Mouse (Mus musculus) gastrocnemius, postnatal 25 days (tissue): Measurements from ENCODE around the gene Ilf2. TPM values are rescaled to one million over a fixed set of nuclear protein-coding genes. Genes with fewer than 3 reads are reported as not detected.

Source experiments
- DNase-seq: peaks from one replicate; pipeline ENCODE4 v3.0.0; 2022
- total RNA-seq, 2 experiments: library from RNA; stranded (reverse); gene quantifications; 1 replicate in 1 of 2; 2 replicates in 1 of 2; pipeline ENCODE4 v1.2.3; 2021

Ilf2 gene
- total RNA-seq, 2 experiments from 2014 or later: 23.4 to 25.6 TPM

DNA sequence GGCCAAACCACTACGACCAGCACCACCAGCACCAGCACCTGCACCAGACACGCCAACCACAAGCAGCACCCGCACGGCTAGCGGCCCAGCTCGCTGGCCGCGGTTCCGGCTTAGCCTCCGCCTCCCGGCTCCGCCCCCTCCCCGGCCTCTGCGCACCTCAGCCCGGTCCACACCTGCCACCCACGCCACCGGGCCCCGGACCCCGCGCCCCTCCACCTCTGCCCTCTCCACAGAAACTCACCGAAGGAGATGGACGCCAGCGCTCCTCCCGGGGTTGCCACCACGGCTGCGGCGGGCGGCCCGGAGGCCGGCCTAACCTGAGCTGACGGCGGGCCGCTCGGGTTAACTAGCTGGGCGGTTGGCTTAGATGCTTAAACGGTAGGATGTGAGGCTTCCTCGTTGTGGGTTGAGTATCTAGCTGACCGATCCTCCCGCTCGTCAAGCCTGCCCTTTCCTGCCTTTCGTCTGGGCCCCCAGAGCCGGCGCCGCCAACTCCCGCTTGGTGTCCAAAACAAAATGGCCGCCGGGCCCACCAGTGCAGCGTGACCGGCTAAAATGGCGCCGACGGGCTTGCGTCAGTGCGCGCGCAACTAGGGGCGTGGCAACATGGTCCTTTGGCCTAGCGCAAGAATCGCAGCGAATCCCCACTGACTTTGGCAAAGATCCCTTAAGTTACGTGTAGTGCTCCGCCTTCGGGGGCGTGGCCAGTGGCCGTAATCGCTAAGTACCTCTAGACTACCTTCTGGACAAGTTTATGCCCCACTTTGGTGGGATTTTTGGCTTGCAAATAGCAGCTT lies 33.2 kb downstream of the Ilf2 start, which contains the start of gene Chtop:
Chtop (minus strand) TSS at position 549 of the 797 bp plus-strand sequence.
- DNase-seq: peak; percentile 98

- no peak for DNase-seq
Observed at GRCm38 (mm10) chr3:90509747-90510123, 33.8 kb downstream of the Ilf2 start.

DNA sequence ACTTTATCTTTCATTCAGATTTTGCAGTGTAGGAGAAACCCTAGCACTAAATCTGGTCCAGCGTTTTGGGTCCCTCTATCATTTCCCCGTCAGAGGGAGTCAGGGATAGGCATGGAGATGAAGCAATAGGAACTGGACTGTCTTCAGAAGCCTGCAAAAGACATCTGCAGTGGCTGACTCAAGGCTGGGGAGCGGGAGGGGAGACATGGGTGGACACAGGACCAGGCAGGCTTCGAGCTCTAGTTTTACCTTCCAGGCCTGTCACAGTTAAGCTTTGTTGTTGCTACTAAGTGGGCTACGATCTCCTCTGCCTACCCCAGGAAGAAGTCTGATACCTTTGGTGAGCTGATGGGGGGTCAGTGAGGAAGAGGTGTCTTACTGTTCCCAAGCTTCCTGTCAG lies 36.4 kb downstream of the Ilf2 start:
- DNase-seq: no peak

- DNase-seq: no peak
Observed at GRCm38 (mm10) chr3:90512948-90513642, 37.2 kb downstream of the Ilf2 start.

DNA sequence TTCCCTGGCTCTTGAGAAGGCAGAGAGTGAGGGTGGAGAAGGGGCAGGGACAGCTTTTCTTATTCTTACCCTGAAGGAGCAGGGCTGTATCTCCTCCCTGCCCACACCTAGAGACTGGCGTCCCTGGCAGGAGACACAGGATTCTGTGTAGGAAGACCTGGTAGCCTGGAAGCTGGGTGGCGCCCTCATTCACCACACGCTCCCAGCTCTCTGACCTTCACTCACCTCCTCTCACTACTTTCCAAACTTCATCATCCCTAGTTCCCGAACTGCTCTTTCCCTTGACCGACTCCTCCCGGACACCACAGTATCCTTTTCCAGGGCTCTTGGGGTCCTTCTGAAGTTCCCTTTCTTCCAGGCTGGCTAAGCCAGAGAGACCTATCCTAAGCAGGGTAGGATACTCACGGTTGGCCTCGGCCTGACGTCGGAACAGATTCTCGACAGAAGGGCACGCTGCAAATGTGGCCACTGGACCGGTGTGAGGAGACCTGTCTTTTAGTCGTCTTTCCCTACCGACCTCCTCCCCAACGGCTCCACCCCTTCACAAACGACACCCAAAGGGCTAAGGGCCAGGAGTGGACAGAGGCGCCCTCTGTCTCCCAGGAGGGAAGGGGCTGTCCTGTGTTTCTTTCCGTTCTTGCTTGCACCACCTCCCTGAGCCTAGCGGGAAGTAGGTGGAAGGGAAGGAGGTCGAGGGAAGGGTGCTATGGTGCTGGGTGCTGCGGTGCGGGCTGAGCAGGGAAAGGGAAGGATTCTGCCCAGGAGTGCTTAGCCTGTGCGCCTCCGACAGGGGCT lies 38.1 kb downstream of the Ilf2 start, which contains the start of the genes S100a1 and S100a13:
S100a1 (minus strand) TSS at position 597 of the 795 bp plus-strand sequence.
S100a13 (plus strand) TSS at position 640 of the 795 bp plus-strand sequence.
- peak; percentile 78 for DNase-seq

DNA sequence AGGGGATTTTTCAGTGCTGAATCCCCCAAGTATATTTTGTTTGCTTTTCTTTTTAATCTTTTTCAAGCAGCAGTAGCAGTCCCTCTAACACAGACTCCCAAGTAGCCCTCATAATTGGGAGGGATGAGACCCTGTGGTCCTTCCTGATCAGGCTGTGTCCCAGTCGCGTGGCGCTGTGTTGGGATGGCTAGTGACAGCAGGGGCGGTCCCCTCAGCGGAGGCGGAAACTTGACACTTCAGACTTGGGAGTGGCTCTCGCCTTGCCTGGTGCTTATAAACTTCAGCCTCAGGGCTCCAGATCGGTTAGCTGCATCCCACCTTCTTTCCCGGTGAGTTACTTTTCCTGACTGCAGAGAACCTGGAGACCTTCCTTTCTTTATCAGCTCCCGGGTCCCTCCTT lies 38.8 kb downstream of the Ilf2 start:
- DNase-seq: peak; percentile 65

GRCm38 (mm10) chr3:90515242-90515641 lies 39.3 kb downstream of the Ilf2 start:
- DNase-seq: peak; percentile 34

- no peak for DNase-seq
Observed at GRCm38 (mm10) chr3:90515789-90516188, 39.9 kb downstream of the Ilf2 start.

GRCm38 (mm10) chr3:90517711-90518110 lies 41.8 kb downstream of the Ilf2 start:
- no peak for DNase-seq

- peak; percentile 48 for DNase-seq
Observed at GRCm38 (mm10) chr3:90525421-90525820, 49.5 kb downstream of the Ilf2 start.

- DNase-seq: no peak
Observed at GRCm38 (mm10) chr3:90526076-90526475, 50.1 kb downstream of the Ilf2 start.

- DNase-seq: no peak
Observed at GRCm38 (mm10) chr3:90526580-90526979, 50.7 kb downstream of the Ilf2 start, which contains the start of gene S100a14. Gene S100a14, plus strand, starts transcription at chr3:90526856.

DNA sequence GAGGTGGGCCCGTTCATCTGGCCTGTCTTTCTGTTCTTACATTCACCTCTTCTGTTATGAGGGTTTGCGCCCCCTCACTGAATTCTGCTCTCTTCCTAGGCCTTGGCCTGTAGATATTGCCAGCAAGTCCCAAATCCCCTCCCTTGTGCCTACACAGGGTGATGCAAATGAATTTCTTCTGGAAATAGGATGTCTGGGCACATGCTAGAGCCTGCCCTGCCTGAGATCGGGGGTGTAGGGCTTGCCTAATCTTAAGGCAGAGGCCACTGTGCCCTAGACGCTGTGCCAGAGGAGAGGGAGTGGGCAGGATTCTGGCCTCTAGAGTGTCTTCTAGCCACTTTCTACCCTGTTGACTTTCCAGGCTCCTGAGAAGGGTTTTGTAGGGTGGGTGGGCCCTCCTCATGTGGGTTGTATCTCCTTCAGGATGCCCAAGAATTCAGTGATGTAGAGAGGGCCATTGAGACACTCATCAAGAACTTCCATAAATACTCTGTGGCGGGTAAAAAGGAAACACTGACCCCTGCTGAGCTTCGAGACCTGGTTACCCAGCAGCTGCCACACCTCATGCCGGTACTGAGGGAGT lies 51.5 kb downstream of the Ilf2 start:
- DNase-seq: no peak

DNA sequence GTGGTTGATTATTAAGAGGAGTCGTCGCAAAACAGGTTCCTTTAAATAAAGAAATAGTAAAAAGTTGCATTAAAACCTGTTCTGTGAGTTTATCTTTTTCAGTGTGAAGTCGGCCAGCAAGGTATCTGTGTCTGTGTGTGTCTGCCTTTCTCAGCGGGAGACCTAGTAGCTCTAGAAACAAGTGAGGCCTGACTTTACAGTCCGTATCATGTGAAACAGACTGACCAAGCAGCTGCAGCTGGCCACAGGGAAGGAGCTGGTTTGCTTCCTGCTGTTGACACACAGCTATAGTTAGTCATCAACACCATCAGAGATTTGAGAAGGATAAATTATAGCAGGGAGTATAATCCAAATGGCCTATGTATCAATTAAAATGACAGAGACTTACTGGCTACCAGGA lies 55.8 kb downstream of the Ilf2 start:
- DNase-seq: no peak

- no peak for DNase-seq
Observed at GRCm38 (mm10) chr3:90535446-90535845, 59.5 kb downstream of the Ilf2 start.

DNA sequence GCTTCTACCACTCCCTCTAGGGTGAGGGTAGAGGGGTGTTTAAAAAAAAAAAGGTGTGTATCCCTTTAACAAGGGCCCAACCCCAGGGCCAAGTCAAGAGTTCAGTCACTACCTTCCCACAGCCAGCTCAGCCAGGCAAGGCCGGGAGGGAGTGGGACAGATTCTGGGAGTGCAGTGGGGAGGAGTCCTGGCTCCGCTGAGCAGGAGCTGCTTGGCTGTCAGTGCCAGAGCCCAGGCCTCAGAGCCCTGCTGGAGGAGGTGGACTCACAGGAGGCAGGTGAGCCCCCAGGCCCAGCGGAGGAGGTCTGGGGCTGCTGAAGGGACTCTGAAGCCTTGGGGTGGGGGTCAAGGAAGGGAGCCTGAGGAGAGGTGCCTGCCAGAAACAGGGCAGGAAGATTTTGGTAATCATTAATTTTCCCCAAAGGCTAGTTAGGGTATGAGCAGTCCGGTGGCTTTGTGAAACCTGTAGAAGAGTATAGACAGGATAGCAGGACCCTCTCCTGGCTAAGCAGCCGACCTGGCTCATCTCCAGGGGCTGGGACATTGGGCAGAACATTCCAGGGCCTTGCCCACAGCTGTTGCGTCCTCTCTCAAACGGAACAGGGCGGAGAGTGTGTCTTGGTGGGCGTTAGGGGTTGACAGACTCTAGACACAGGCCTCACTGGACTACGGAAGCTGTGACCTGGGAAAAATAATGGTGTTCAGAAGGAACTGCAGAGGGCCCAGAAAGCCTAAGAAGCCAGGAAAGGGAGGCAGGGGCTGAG lies 61.4 kb downstream of the Ilf2 start, which contains the start of gene S100a16:
S100a16 (plus strand) TSS at position 114 of the 764 bp plus-strand sequence.
- peak; percentile 90 for DNase-seq

GRCm38 (mm10) chr3:90537905-90538296 lies 62.0 kb downstream of the Ilf2 start:
- no peak for DNase-seq
